Mouse (Mus musculus): ENCODE measurements around the gene Pcgf5.

The Pcgf5 gene

GRCm38 (mm10) chr19:36348161-36348800, at the start of gene Pcgf5:
Gene Pcgf5 (plus strand): TSS chr19:36348309.
- no peak for DNase-seq (ENCODE audit: low read depth, low spot score)

- DNase-seq (ENCODE audit: low read depth, low spot score), result no peak
These were observed 42.6 kb upstream of the Pcgf5 start for GRCm38 (mm10) chr19:36305542-36305941.

- no peak for DNase-seq (ENCODE audit: low read depth, low spot score)
These were observed 34.1 kb upstream of the Pcgf5 start for GRCm38 (mm10) chr19:36314010-36314409.

- no peak for DNase-seq (ENCODE audit: low read depth, low spot score)
These were observed 28.4 kb upstream of the Pcgf5 start for GRCm38 (mm10) chr19:36319735-36320134.

GRCm38 (mm10) chr19:36321066-36321465, 27.0 kb upstream of the Pcgf5 start:
- no peak for DNase-seq (ENCODE audit: low read depth, low spot score)

GRCm38 (mm10) chr19:36323326-36323725, 24.8 kb upstream of the Pcgf5 start:
- no peak for DNase-seq (ENCODE audit: low read depth, low spot score)

- DNase-seq (ENCODE audit: low read depth, low spot score), result no peak
These were observed 19.4 kb upstream of the Pcgf5 start for GRCm38 (mm10) chr19:36328678-36329077.

GRCm38 (mm10) chr19:36347376-36347775, 733 bp upstream of the Pcgf5 start:
- DNase-seq (ENCODE audit: low read depth, low spot score), result no peak

GRCm38 (mm10) chr19:36347831-36348160, 313 bp upstream of the Pcgf5 start:
- peak; percentile 50 for DNase-seq (ENCODE audit: low read depth, low spot score)

GRCm38 (mm10) chr19:36348801-36349486, 835 bp downstream of the Pcgf5 start:
- DNase-seq (ENCODE audit: low read depth, low spot score), result peak; percentile 16

- peak; percentile 23 for DNase-seq (ENCODE audit: low read depth, low spot score)
These were observed 1.4 kb downstream of the Pcgf5 start for GRCm38 (mm10) chr19:36349487-36349955.

GRCm38 (mm10) chr19:36350181-36350580, 2.1 kb downstream of the Pcgf5 start:
- no peak for DNase-seq (ENCODE audit: low read depth, low spot score)

- DNase-seq (ENCODE audit: low read depth, low spot score), result no peak
These were observed 2.8 kb downstream of the Pcgf5 start for GRCm38 (mm10) chr19:36350870-36351269.

GRCm38 (mm10) chr19:36362541-36362940, 14.4 kb downstream of the Pcgf5 start:
- DNase-seq (ENCODE audit: low read depth, low spot score), result no peak

GRCm38 (mm10) chr19:36364757-36365156, 16.6 kb downstream of the Pcgf5 start:
- DNase-seq (ENCODE audit: low read depth, low spot score), result no peak

- no peak for DNase-seq (ENCODE audit: low read depth, low spot score)
These were observed 23.4 kb downstream of the Pcgf5 start for GRCm38 (mm10) chr19:36371478-36371877.

GRCm38 (mm10) chr19:36373056-36373621, 25.0 kb downstream of the Pcgf5 start:
- DNase-seq (ENCODE audit: low read depth, low spot score), result no peak

- no peak for DNase-seq (ENCODE audit: low read depth, low spot score)
These were observed 27.2 kb downstream of the Pcgf5 start for GRCm38 (mm10) chr19:36375200-36375783.

GRCm38 (mm10) chr19:36377729-36378128, 29.6 kb downstream of the Pcgf5 start:
- DNase-seq (ENCODE audit: low read depth, low spot score), result no peak

- DNase-seq (ENCODE audit: low read depth, low spot score), result no peak
These were observed 30.6 kb downstream of the Pcgf5 start for GRCm38 (mm10) chr19:36378511-36379232.

GRCm38 (mm10) chr19:36382901-36383300, 34.8 kb downstream of the Pcgf5 start:
- no peak for DNase-seq (ENCODE audit: low read depth, low spot score)

GRCm38 (mm10) chr19:36383977-36384376, 35.9 kb downstream of the Pcgf5 start:
- DNase-seq (ENCODE audit: low read depth, low spot score), result no peak

Measured in ES-CJ7 (cell line).